Mouse (Mus musculus) liver, embryonic 14.5 days (tissue): Measurements from ENCODE around the gene Nudt12. TPM values are rescaled to one million over a fixed set of nuclear protein-coding genes. Genes with fewer than 3 reads are reported as not detected.

Source experiments
- ATAC-seq: fragments of 200-750 bp; cut with Nextera tagmentation; 2 replicates; pipeline ENCODE4 v1.8.0; 2017; ENCODE audit warnings: moderate number of reproducible peaks, mild to moderate bottlenecking, moderate library complexity; ENCODE audit not compliant: insufficient read depth
- DNase-seq, 3 experiments: peaks; one replicate each; pipeline ENCODE4 v3.0.0-alpha.2; 2012 to 2013; ENCODE audit warnings: low read depth in 3 of 3, low spot score in 3 of 3
- H3K27ac ChIP-seq: fragments of 300-500 bp; sonication (generic); 2 replicates; pipeline ENCODE4 v1.5.1; 2014; ENCODE audit warnings: moderate library complexity, mild to moderate bottlenecking, control low read depth, inconsistent platforms
- H3K27me3 ChIP-seq: fragments of 300-500 bp; sonication (generic); 2 replicates; pipeline ENCODE4 v1.6.1; 2014; ENCODE audit warnings: mild to moderate bottlenecking, low read length, moderate library complexity; ENCODE audit not compliant: control insufficient read depth, insufficient read depth
- H3K36me3 ChIP-seq: fragments of 300-500 bp; sonication (generic); replicated peaks from 2 replicates; pipeline ENCODE4 v1.6.1; 2014; ENCODE audit warnings: low read depth; ENCODE audit not compliant: control insufficient read depth, insufficient read depth
- H3K4me1 ChIP-seq, 2 experiments: fragments of 200-500 bp in 1 of 2; fragments of 300-500 bp in 1 of 2; sonication (generic) in 1 of 2; replicated peaks; 2 replicates each; pipeline ENCODE4 v1.6.1; 2012 to 2014; ENCODE audit warnings: antibody characterized with exemption in 1 of 2, inconsistent platforms in 1 of 2, low read length in 1 of 2; ENCODE audit not compliant: control insufficient read depth in 2 of 2, insufficient read depth in 2 of 2
- H3K4me2 ChIP-seq: fragments of 300-500 bp; sonication (generic); 2 replicates; pipeline ENCODE4 v1.6.1; 2014; ENCODE audit warnings: low read depth, mild to moderate bottlenecking, control low read depth, moderate library complexity
- H3K4me3 ChIP-seq, 2 experiments: fragments of 200-500 bp in 1 of 2; fragments of 300-500 bp in 1 of 2; sonication (generic) in 1 of 2; 2 replicates each; pipeline ENCODE4 v1.5.1; 2012 to 2014; ENCODE audit warnings: low read depth in 2 of 2, low read length in 2 of 2, mild to moderate bottlenecking in 2 of 2, control low read depth in 1 of 2, inconsistent platforms in 1 of 2, moderate library complexity in 1 of 2; ENCODE audit not compliant: insufficient read depth in 1 of 2
- H3K9ac ChIP-seq: fragments of 300-500 bp; sonication (generic); replicated peaks from 2 replicates; pipeline ENCODE4 v1.6.1; 2014; ENCODE audit warnings: mild to moderate bottlenecking, control low read depth, moderate library complexity
- H3K9me3 ChIP-seq: fragments of 300-500 bp; sonication (generic); 2 replicates; pipeline ENCODE4 v1.6.1; 2016; ENCODE audit warnings: low read length, mixed read lengths; ENCODE audit not compliant: control insufficient read depth
- CTCF ChIP-seq: IDR thresholded peaks from 2 replicates; pipeline ENCODE4 v1.5.1; 2016; ENCODE audit warnings: antibody characterized with exemption, low read depth, control low read depth
- EP300 ChIP-seq: IDR thresholded peaks from 2 replicates; pipeline ENCODE4 v1.6.1; 2016; ENCODE audit warnings: antibody characterized with exemption, low read depth
- WGBS: fragments of 180-500 bp; shearing (Covaris S2); extraction: QIAGEN DNeasy Blood & Tissue Kit; methylation state at CpG from one replicate; pipeline ENCODE4 v1.1.7; 2014; ENCODE audit not compliant: insufficient replicate concordance; 5-methylcytosine and 5-hydroxymethylcytosine counted together
- polyA plus RNA-seq, 2 experiments: library from polyadenylated mRNA; depleted of rRNA in 1 of 2; stranded (reverse) in 1 of 2; unstranded in 1 of 2; fragments of >200 nt; fragmentation: Nextera tagmentation in 1 of 2; extraction: Ambion mirVana in 1 of 2; gene quantifications; 2 replicates each; pipeline versions ENCODE4 v1.2.1 to v1.2.3; 2012 to 2014

Nudt12 gene
- polyA plus RNA-seq (2012; rRNA removed) (2.2 and 3.2 TPM in 2 replicates), polyA plus RNA-seq (2014; fragmentation: Nextera tagmentation; extraction: Ambion mirVana) (2.8 and 3.1 TPM in 2 replicates)

DNA sequence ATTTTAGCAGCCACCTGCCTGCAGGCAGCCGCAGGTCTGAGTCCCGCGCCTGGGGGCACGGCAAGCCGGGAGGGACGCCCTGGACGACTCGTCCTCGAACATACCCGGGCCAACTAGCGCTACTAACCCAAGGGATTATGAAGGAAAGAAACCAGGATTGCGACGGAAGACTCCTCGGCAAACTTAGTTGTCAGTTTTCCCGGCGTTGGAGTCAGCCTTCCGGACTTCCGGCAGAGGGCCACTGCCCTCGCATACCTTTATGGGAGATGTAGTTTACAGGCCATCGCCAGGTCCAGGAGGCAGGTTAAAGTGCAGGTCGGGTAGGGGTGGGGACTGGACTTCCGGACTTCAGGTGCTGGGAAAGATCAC is at the start of gene Nudt12:
Gene Nudt12, minus strand, starts transcription at position 282 of the 369 bp plus-strand sequence.
- WGBS: under 1% methylated on average over 22 of the region's 22 CpGs
- Histone ChIP-seq H3K9ac (peak within 1 kb of the TSS; percentile 84), H3K9me3 (no peaks in the 10 kb centered on the region), H3K27me3 (no peaks in the 10 kb centered on the region), H3K27ac (peak within 1 kb of the TSS; percentile 60), H3K4me3 (peak within 1 kb of the TSS; percentile 87 to 96), H3K36me3 (no peaks in the 10 kb centered on the region), H3K4me1 (peaks cover 4 to 6% of the 10 kb centered on the region in 2 experiments), H3K4me2 (peak within 1 kb of the TSS; percentile 90)
- ATAC-seq: peak; percentile 77
- peak; percentile 28 to 50 (median 42) for DNase-seq
- no peak for TF ChIP-seq EP300
- TF ChIP-seq CTCF: peak; percentile 38

- ATAC-seq: no peak
- no peak overlapping the region for H3K4me2 ChIP-seq
- no peak overlapping the region for H3K9ac ChIP-seq
- no peaks in the 10 kb centered on the region for H3K36me3 ChIP-seq
- H3K4me1 ChIP-seq: no peaks in the 10 kb centered on the region
- no peak overlapping the region for H3K27ac ChIP-seq
- TF ChIP-seq CTCF (no peak), EP300 (no peak)
- DNase-seq: no peak
- 56% methylated on average over 4 of the region's 4 CpGs for WGBS
- H3K9me3 ChIP-seq: no peaks in the 10 kb centered on the region
- H3K4me3 ChIP-seq: no peak overlapping the region
- H3K27me3 ChIP-seq: no peaks in the 10 kb centered on the region
Measured at GRCm38 (mm10) chr17:59053306-59053705, 40.1 kb upstream of the Nudt12 start.

- no peak overlapping the region for H3K4me2 ChIP-seq
- no peaks in the 10 kb centered on the region for H3K9me3 ChIP-seq
- no peaks in the 10 kb centered on the region for H3K36me3 ChIP-seq
- TF ChIP-seq EP300 (no peak), CTCF (no peak; the same call in 1 of the 2 replicates)
- no peaks in the 10 kb centered on the region for H3K4me1 ChIP-seq
- ATAC-seq (no peak), DNase-seq (no peak)
- 43% methylated on average over 5 of the region's 5 CpGs for WGBS
- no peak overlapping the region for H3K9ac ChIP-seq
- H3K27me3 ChIP-seq: no peaks in the 10 kb centered on the region
- no peak overlapping the region for H3K4me3 ChIP-seq
- H3K27ac ChIP-seq: no peak overlapping the region
Measured at GRCm38 (mm10) chr17:59039754-59040153, 26.6 kb upstream of the Nudt12 start.

DNA sequence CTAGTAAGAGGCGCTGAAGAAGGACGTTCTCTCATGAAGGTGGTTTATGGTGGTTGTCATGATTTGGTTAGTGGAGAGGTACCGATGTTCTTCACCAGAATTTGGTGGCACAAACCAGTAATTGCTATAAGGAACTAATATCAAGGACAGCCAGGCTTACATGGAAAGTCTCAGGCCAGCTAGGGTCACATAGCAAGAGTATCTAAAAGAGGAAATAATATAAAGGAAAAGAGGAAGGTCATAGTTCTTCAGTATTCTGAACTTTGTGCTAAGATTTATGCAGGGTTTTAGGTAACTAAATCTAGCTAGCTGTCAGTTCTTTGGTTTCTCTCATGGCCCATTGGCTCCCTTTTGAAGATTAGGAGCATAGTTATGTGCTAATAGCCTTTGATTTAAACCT is 20.3 kb upstream of the Nudt12 start:
- TF ChIP-seq CTCF: no peak
- no peak for TF ChIP-seq EP300
- Histone ChIP-seq H3K27me3 (no peaks in the 10 kb centered on the region), H3K4me1 (no peaks in the 10 kb centered on the region)

DNA sequence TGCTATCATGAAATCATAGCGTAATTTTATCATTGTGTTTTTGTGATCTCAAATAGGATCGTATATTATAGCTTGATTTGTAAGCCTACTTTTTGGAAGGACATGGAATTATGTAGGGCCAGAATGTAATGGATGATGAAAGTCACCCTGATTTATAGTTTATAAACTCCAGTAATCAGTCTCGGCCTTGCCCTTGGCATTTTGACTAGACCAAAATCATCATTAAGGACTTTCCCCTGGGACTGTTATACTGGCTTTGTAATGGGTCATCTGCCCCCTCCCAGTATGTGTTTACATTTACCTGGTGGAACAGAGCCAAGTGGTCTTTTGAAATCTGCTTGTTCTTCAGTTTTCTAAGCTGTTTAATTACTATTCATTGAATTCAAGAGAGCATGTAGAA is 13.2 kb upstream of the Nudt12 start:
- no peak overlapping the region for H3K27ac ChIP-seq
- H3K4me1 ChIP-seq: no peaks in the 10 kb centered on the region
- H3K36me3 ChIP-seq: no peaks in the 10 kb centered on the region
- no peaks in the 10 kb centered on the region for H3K27me3 ChIP-seq
- H3K4me2 ChIP-seq: no peak overlapping the region
- DNase-seq: no peak
- no peak overlapping the region for H3K4me3 ChIP-seq
- no peaks in the 10 kb centered on the region for H3K9me3 ChIP-seq
- no peak for ATAC-seq
- no peak for TF ChIP-seq CTCF
- no peak for TF ChIP-seq EP300
- WGBS: 67% methylated on average over 3 of the region's 3 CpGs
- H3K9ac ChIP-seq: no peak overlapping the region

More for the DNA sequence above, 20.3 kb upstream of the Nudt12 start:
- no peak for DNase-seq
- 73% methylated on average over 3 of the region's 3 CpGs for WGBS
- Histone ChIP-seq H3K36me3 (no peaks in the 10 kb centered on the region), H3K9ac (no peak overlapping the region), H3K4me2 (no peak overlapping the region), H3K9me3 (no peaks in the 10 kb centered on the region), H3K4me3 (no peak overlapping the region), H3K27ac (no peak overlapping the region)
- ATAC-seq: no peak
